Mouse (Mus musculus) erythroid progenitor cell, adult 5-6 weeks (primary cell): ENCODE results near the gene Nek7. TPM values are rescaled to one million over a fixed set of nuclear protein-coding genes. Genes with fewer than 3 reads are reported as not detected.

Experiments used
- ATAC-seq: replicated peaks from 2 replicates; pipeline ENCODE4 v1.8.0; 2016; ENCODE audit warnings: moderate number of reproducible peaks, mild to moderate bottlenecking, moderate TSS enrichment, inconsistent platforms; ENCODE audit not compliant: poor library complexity, low FRiP score, severe bottlenecking
- total RNA-seq, 2 experiments: library from RNA; stranded (forward) in 1 of 2; stranded (reverse) in 1 of 2; fragments of 150-400 nt in 1 of 2; fragments of 186-747, 209-891 nt in 1 of 2; gene quantifications; 2 replicates each; pipeline versions ENCODE4 v1.2.3 to v1.2.4; 2015 to 2017; ENCODE audit warnings: low replicate concordance in 2 of 2

The Nek7 gene
- total RNA-seq, 2 experiments from 2014 or later: 15.2 to 23.5 TPM

DNA sequence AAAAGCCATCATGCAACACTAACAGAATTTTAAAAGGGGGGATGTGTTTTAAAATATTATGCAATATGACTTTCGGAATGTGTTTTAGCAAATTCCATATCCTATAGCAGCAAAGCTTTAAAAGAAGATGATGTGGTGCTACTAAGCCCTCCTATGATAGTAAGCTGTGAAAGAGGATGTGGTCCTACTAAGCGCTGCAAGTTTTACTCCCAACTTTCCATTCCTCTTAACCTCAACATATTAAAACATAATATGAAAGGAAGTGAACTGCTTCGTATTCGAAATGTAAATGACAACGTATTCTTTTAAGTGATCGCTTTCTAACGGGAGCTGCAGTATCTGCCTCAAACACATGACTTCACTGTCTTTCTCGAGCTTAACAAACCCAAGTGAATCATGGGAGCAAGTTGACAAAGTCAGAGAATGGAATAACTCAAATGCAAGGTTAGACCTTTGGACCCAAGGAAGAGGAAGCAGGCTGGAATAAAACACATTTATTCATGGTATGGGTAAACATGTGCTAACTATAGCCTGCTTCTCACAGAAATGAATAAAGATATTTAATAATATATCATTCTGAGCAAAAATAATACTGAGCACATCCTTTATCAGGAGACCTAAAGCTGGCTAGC is 43.8 kb downstream of the Nek7 start:
- ATAC-seq: no peak

DNA sequence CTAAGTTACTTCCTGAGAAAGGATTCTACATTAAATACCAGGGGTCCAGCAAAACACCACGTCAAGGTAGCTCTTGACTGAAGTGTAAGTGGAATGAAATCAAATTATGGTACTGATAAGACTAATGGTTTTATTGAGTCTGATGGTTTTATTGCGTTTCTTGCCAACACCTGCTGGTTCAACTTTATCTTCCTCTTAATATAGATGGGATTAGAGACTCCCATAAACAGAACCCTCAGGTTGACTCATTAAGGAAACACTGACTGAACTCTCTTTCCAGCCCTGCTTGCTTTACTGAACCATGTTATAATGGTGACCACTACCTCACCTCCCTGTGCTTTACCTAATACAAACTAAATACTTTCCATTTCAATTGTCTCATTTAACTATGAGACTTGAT is 44.3 kb downstream of the Nek7 start:
- no peak for ATAC-seq

DNA sequence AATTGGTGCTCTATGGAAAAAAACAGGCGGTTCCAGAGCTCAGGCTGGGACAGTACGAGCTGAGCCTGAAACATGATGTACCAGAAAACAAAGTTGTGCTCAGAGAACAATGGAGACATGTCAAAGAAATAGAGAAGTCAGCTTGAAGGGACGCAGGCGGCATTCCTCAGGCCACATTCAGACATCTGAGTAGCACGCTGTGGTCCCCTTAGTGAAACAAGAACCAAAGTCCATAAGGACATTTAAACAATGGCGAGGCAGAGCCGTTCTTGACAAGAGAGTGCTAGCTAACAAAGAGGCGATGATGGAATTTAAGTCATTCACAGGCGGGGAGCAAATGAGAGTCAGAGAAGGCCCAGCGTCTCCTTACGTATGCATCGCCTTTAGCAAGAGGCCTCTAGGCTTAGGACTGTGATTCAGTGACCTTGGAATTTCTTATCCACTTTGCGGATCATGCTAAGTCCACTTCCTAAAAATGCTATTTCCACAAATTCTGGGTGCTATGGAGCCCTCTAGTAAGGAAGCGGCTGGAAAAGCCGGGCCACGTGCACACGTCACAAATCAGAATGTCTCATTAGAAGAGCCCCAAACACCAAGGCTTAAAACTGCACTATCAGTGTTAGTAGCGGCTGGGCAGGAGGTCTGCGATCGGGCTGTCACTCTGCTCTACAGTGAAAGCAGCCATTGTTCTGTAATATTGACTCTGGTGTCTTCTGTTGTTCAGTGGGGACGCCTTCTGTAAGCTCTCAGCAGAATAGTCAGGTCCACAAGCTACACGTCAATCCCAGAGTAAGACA is 48.2 kb downstream of the Nek7 start:
- no peak for ATAC-seq

DNA sequence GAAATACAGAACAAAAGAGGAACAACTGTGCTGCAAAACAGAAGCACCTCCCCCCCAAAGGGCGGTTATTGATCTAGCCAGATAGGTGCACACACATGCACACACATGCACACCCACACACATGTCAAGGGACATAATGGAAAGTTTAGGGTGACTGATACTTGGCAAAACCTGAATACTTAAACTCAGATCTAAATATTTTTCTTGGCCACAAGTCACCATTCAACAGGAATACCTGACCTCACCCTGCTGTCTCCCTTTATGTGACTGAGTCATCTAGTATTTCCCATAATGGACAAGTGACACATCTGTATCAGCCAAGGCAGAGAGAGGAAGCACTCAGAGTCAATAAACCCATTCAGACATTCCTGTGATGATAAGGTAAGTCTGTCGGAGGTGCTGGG is 48.9 kb downstream of the Nek7 start:
- no peak for ATAC-seq

DNA sequence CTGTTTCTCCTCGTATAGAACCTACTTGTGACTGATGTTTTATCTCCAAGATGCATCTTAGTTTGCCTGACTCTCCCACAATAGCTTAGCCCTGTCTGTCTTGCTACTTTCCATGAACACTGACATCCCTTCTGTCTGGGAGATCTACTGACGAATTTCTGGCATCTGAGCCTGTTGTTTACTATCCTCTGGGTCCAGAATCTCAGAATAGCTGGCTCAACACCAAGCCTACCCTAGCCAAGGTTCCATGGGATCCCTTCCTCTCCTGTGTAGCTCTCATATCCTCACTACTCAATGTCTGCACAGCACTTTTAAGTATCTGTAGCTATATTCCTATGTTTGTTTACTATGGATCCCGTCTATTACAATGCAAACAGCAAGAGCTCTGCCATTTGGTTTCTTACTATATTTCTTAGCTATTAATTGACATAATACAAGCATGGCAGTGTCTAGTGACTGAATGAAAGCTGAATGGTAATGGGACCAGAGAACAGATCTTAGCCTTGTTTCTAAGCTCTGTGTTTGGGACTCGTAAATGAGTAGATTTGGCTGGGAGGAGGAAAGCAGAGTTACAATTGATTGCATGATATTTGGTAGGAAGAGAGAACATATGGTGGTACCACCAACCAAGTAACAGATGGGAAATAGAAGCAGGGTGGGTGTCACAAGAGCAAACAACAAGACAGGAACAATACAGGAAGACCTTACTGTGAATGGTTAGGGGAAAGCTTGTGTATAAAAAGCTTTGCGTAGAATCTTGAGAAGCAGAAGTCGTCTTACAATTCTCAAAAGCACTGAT is 51.3 kb downstream of the Nek7 start:
- no peak for ATAC-seq

DNA sequence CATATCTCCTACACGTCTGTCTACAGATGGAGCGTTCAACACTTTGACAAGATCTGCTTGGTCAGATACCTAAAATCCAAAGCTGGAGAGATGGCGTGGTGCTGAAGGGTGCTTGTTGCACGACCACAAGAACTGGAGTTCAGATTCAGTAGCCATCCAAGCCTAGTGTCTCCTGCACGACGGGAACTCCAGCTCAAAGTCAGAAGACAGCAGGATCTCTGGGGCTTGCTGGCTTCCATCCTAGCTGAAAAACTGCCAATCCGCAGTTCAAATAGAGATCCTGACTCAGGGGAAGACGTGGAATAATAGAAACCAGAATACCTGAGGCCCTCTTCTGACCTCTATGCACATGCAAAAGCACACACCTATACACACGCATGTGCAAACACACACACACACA is 52.0 kb downstream of the Nek7 start:
- ATAC-seq: no peak

DNA sequence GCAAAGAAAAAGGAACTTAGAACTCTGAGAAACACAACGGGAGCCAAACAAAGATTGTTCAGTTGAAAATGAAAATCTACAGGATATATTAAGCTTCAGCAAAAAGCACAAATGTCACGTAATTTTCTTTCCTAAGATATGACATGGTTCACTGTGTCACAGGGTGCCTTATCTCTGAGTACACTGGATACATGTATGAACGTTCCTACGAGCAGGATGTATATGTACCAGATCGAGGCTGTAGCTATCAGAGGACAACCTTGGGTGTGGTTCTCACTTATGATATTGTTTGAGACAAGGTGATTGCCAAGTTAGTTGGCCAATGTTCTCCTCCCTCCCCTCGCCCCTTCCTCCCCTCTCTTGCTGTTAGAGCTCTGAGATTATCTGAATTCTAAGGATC is 55.3 kb downstream of the Nek7 start:
- ATAC-seq: no peak

DNA sequence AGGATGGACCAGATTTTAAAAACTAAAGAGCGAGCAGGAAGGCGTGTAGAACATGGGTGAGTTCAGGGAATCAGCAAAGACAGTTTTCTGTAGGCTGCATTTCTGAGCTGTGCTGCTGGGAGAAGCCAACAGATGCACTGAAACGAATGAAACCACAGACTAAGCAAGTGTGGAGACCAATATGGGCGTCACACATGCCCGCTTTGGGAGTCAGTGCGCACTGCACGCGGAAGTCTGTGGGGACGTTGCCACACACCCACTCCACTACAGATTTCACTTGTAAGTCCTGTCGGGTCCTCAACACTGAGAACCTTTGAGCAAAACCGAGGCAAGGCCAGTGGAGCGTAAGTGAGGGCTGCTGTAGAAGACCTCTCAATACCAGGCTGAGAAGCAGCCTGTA is 59.2 kb downstream of the Nek7 start:
- no peak for ATAC-seq

DNA sequence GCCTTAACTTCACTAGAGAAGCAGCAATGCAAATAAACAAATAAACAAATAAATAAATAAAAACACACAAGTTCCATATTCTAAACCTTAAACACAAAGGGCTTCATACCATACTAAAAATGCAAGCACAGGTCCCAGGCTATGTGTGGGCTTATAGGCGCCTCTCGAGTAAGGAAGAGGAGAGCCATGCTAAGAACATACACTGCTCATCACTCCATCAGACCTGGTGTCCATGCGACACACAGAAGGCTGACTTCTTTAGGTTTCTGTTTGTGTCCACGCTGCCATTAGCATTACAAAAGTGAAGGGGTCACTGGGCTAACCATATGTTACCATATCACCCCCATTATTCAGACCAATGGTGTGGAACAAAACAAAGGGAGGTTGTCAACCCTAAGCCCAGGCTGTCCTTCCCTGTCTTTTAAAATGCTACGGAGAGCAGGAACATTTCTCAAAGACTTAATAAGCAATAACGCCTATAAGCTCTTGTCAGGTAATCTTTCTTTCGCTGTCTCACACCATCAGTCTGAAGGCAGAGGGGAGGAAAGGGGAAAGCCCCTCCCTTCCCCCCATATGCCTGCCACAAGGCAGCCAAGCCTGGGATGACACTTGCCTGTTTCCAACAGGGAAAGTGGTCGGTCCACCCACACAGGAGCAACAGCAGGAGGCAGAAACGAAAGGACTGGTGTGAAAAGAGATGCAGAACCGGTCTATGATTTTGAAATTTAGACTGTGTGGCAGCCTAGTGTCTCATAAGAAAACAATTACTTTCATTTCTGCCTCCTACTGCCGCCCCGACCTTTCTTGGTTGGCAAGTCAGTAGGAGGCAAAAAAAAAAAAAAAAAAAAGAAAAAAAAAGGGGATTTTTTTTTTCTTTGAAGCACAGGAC is 60.5 kb downstream of the Nek7 start:
- ATAC-seq: no peak

DNA sequence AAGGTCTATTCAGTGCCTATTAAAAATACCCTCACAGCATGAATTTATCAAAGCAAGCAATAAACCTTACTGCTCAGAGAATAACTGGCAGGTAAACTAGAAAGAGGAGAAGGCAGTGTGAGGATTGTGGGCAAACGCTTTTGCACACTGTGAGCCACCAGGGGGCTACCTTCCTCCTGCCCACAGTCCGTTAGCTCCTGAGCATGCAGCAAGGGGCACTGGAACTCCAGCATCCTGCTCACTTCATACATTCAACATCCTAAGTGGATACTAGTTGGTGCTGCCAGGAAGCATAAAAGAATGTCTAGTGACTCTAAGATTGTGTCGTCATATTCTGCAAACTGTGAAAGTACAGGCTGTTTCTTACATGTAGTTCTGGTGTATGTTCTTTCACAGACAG is 61.6 kb downstream of the Nek7 start:
- ATAC-seq: no peak

DNA sequence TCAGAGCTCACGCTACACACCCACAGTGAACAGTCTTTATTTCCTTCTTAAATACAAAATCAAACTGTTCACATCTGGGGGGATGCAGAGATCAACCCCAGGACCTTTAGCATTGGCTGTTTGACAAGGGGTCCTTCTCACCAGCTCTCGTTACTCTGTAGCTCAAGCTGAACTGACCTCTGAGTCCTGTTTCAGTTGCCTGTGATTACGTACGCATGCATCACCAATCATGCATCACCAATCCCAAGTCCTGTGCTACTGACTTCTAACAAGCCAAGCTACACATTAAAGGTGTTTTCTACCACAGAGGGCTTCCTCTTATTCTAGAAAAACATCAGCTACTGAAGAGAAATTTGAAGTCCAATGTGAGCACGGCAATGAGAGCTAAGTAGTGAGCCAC is 65.0 kb downstream of the Nek7 start:
- ATAC-seq: no peak

DNA sequence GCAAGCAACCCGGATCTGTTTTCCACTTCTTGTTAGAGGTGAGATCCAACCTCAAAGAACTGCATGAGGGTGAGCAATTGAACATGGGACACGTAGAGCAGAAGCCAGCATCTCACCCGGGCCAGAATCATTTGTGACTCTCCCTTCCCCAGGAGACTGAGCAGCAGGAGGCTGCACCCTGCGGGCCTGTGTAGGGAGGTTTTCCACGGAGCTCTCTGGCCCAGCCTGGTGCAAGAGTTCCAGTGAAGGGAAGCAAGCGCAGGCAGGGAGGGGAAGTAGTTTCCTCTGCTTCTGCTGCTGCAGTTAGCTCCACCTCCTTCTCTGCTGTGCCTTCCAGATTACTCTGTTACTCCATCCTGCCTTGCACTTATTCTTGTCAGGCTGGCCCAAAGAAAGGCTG is 69.8 kb downstream of the Nek7 start:
- ATAC-seq: no peak

DNA sequence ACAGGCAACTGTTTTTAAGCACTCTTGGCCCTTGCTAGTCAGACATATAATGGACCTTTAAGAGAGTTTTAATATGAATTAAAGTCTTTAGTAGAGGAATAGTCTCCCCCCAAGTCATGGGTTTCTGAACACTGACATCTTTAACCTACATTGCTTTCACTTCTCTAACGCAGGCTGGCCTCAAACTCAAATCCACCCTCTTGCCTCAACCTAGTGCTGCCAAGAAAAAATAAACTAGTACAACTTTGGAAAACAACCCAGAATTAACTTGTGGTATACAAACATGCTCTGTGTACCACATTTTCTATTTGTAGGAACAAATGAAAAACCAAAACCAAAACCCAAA is 77.8 kb downstream of the Nek7 start:
- ATAC-seq: no peak

DNA sequence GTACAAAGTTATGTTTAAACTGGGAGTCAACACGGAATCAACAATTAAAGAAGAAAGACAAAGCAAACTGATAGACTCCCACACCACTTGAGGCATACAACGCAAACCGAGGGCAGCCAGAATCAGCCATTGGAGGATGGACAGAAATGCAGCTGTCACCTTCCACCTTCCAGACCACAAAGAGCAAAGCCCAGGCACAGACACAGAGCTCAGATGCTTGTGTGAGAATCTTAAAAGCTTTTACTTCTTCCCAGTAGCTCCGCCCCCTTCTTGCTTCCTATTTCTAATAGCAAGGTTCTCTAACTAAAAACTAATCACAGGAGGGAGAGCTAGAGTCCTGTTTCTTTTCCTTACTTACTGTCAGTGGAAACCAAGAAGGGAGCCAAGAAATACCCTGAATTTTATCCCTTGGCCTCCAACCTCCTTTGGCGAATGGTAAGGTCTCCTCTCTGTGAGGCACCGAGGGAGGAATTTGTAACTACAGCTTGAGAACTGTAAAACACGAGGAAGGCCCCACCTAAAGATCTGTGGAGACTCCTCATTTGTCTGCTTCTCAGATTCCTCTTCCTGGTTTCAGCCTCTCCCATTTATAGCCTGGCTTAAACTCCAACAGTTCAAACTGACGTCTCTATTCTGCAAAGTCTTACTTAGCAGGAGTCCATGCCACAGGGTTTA is 78.3 kb downstream of the Nek7 start:
- ATAC-seq: no peak

DNA sequence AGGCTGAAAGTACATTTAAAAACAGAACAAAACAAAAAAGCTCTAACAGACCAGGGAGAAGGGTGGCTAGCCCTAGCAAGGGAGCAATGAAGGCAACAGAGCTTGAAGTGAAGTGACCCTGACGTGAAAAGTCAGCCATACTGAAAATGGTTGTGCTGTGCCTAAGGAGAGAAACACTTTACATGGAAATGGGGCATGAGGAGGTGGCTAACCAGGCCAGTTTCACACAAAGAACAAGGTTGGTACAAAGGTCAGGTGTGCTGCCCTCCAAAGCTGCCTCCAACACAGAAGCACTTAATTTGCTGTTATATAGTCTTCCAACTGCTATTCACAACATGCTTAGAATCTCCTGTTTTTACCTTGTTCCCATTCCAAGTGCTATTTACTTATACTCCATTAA is 80.2 kb downstream of the Nek7 start:
- ATAC-seq: no peak

DNA sequence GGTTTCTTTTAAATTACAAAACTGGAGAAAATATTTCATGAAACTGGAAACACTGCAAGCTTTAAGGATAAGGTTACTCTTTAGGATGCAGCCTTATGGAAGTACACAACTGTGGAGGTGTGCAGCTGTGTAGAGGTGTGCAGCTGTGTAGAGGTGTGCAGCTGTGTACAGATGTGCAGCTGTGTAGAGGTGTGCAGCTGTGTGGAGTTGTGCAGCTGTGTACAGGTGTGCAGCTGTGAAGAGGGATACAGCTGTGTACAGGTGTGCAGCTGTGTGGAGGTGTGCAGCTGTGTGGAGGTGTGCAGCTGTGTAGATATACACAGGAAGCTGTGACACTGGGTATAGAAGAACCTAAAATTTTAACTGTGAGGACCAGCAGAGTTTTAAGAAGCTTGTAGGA is 81.7 kb downstream of the Nek7 start:
- ATAC-seq: no peak

DNA sequence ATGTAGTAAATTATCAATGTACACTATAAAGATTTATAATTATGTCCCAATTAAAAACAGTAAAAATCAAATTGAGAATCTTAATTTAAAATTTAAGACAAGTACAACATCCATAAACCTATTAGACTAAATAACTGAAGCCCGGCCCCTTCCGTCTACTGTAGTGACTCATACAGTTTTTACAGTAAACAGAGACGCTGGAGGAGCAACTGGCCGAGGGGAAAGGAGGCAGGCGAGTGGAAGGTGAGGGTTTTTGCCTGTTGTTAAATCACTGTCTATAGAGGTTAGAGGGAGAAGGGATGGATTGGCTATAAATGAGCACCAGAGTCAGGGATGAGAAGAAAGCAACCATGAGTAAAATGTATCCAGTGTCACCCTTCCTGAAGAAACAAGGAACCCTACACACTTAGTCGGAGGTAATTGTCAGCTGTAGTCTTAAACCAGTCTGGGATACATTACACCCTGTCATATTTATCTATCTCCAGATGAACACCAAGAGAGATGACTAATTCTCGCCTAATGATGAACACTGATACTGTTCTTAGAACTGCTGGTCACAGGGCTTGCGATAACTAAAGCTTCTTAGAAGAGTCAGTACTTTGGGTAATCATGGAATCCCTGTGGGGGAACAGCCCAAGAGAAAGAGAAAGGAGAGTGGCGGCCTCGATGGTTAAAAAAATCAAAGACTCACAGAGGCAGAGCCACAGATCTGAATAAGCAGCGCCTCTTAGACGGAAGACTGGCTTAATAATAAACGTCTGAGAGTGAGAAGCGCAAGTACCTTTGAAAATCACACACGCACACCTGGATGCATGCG is 84.0 kb downstream of the Nek7 start:
- no peak for ATAC-seq

DNA sequence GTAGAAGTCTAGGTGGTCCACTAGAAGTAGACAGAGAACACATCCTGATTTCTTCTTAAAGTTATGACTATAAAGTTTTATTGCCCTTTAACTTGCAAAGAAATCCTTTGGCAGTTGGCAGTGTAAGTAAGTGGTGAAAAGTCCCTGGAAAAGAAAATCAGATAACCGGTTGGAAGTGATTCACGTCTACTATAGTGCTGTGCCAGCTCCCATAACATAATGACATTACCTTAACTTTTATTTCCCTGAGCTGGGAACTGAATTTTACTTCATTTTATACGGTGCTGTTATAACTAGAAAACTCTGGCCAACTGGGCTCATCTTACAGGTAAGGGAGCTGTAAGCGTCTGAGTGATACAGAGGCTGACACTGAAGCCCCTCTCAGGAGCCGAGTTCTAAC is 89.3 kb downstream of the Nek7 start:
- ATAC-seq: no peak

DNA sequence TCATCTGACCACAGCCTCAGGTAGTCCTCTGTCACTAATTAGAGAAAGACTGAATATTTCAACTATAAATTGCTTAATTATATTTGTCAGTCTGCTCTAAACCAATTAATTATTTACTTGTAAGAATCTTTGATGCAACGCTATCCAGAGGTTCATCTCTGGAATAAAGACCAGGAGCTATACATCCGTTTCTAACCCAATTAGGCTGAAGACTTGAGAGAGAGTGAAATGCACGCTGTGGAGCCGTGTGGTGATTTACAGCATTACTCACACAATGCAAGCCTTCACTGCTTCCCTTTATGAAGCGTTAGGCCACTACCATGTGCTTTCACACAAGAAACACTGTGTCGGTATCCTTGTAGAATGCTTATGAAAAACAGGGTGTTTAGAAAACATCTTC is 96.0 kb downstream of the Nek7 start:
- no peak for ATAC-seq
